Mouse (Mus musculus): Measurements from ENCODE around the gene Tnrc6c.

DNA sequence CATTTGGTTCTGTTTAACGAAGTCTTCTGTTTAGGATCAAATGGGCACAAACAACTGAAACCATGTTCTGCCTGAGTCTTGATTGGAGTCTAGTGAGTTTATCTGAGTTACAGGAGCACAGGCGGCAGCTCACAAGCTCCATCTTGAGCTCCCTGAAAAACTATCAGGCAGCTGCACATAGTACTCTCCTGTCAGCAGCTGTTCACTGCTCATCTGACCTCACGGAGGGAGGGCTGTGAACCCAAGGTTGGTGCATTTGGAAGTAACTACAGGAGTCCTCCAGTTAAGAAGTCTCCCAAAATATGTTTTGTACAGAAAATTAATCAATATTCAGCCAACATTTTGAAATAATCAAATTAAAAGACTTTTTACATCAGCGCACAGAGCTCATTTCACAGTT lies 94.5 kb downstream of the Tnrc6c start:
- TF ChIP-seq CTCF (IDR thresholded peaks at IDR 0.05) (no peak), POLR2A (IDR thresholded peaks at IDR 0.05; ENCODE audit: insufficient read depth, low read depth, low read length) (no peak), EP300 (IDR thresholded peaks at IDR 0.05; ENCODE audit: insufficient read depth, low read depth, low read length) (no peak)

Measured in heart, adult 2 months (tissue).